Mouse (Mus musculus): Measurements from ENCODE around the gene Il11. TPM values are rescaled to one million over a fixed set of nuclear protein-coding genes. Genes with fewer than 3 reads are reported as not detected.
"Not testable (repeated sequence)": the region's sequence is repeated elsewhere in the genome, so short reads cannot be mapped to it uniquely, and the experiment has no call there.

Gene Il11
- not detected in 2 replicates for polyA plus RNA-seq (2014; fragmentation: Nextera tagmentation; extraction: Ambion mirVana)

DNA sequence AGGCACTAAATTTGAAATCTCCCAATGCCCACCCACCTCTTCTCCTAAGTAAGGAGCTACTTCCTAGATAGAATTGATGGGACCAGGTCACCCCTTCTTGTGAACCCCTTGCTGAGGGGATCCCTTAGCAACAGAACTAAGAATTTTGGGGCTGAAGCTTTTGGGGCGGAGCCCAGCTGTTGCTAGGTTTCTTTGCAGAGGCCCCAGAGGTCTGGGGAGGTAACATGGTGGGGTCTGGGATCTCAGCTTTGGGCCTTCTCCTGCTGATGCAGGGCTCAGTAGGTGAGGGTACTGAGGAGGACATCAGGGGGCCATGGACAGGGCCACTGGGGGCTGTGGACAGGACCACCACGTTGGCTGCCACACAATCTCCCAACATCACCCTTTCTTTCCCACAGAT lies at the start of gene Il11, which contains the start of gene Tmem190:
Gene Il11 (minus strand): TSS at position 101 of the 400 bp plus-strand sequence.
Gene Tmem190 (plus strand): TSS at position 179 of the 400 bp plus-strand sequence.
- H3K36me3 ChIP-seq (ENCODE audit: control insufficient read depth, insufficient read depth, low read length): no peaks in the 10 kb centered on the region
- no peaks in the 10 kb centered on the region for H3K9me3 ChIP-seq (ENCODE audit: control insufficient read depth, low read length)
- peaks cover 11% of the 10 kb centered on the region for H3K27me3 ChIP-seq (ENCODE audit: control insufficient read depth, insufficient read depth, low read length)
- H3K27ac ChIP-seq (replicated peaks; ENCODE audit: low read depth, low read length): no peak within 1 kb of the TSS
- H3K4me1 ChIP-seq (ENCODE audit: control insufficient read depth, insufficient read depth, low read length): peaks cover 7% of the 10 kb centered on the region; the same call in 1 of the 2 replicates
- WGBS: 74% methylated on average over 2 of the region's 2 CpGs
- no peak within 1 kb of the TSS for H3K4me2 ChIP-seq (ENCODE audit: low read depth, severe bottlenecking)
- ATAC-seq (ENCODE audit: insufficient number of reproducible peaks, low FRiP score, low TSS enrichment, low read depth) (no peak), DNase-seq (ENCODE audit: low spot score) (no peak)
- H3K9ac ChIP-seq (ENCODE audit: low read length): no peak within 1 kb of the TSS
- H3K4me3 ChIP-seq (ENCODE audit: low read depth, low read length): no peak within 1 kb of the TSS

DNA sequence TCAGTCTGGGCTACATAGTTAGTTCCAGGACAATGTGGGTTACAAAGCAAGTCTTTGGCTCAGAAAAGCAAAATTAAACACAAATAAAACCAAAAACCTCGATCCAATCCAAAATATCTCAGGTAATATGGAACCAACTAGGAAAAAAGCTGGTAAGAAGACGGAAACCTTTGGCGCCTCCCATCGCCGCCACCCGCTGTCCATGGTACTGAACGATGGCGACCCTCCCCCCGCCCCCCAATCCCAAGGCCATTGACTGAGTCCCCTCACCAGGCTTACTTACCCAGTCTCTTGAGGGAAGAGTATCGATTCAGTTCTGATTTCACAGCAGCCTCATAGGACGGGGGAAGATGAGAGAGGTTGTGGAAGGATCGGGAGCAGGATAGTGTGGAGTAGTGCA lies 47.8 kb upstream of the Il11 start:
- 5% methylated on average over 12 of the region's 12 CpGs for WGBS
- Histone ChIP-seq H3K36me3 (ENCODE audit: control insufficient read depth, insufficient read depth, low read length) (no peaks in the 10 kb centered on the region), H3K4me2 (ENCODE audit: low read depth, severe bottlenecking) (no peak overlapping the region), H3K4me1 (ENCODE audit: control insufficient read depth, insufficient read depth, low read length) (no peaks in the 10 kb centered on the region), H3K4me3 (ENCODE audit: low read depth, low read length) (no peak overlapping the region), H3K27ac (replicated peaks; ENCODE audit: low read depth, low read length) (no peak overlapping the region), H3K9ac (ENCODE audit: low read length) (no peak overlapping the region), H3K27me3 (ENCODE audit: control insufficient read depth, insufficient read depth, low read length) (peaks cover 20% of the 10 kb centered on the region), H3K9me3 (ENCODE audit: control insufficient read depth, low read length) (no peaks in the 10 kb centered on the region)
- DNase-seq (ENCODE audit: low spot score) (peak; percentile 68), ATAC-seq (ENCODE audit: insufficient number of reproducible peaks, low FRiP score, low TSS enrichment, low read depth) (no peak)

DNA sequence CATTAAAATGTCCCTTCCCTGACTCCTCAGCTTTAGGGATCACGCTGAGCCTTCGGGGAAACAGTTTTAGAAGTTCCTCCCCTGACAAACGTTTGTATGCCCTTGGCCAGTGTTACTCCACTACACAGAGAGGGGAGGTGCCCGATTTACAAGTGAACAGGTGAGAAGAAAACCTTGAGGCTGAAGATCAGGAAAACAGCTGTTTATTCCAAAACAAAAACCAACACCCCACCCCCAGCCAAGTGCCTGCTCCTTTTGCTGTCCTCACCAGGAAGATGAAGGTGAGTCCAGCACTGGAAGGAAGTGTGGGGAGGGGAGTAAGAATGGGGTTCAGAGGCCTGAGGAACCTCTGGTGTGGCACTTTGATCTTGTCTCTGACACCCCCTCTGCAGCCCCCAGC lies 42.7 kb upstream of the Il11 start:
- Histone ChIP-seq H3K36me3 (ENCODE audit: control insufficient read depth, insufficient read depth, low read length) (no peaks in the 10 kb centered on the region), H3K27ac (replicated peaks; ENCODE audit: low read depth, low read length) (no peak overlapping the region), H3K9me3 (ENCODE audit: control insufficient read depth, low read length) (no peaks in the 10 kb centered on the region), H3K9ac (ENCODE audit: low read length) (no peak overlapping the region), H3K4me2 (ENCODE audit: low read depth, severe bottlenecking) (no peak overlapping the region), H3K4me3 (ENCODE audit: low read depth, low read length) (no peak overlapping the region), H3K27me3 (ENCODE audit: control insufficient read depth, insufficient read depth, low read length) (no peaks in the 10 kb centered on the region), H3K4me1 (ENCODE audit: control insufficient read depth, insufficient read depth, low read length) (no peaks in the 10 kb centered on the region)
- 48% methylated on average over 4 of the region's 4 CpGs for WGBS
- DNase-seq (ENCODE audit: low spot score) (no peak), ATAC-seq (ENCODE audit: insufficient number of reproducible peaks, low FRiP score, low TSS enrichment, low read depth) (no peak)

DNA sequence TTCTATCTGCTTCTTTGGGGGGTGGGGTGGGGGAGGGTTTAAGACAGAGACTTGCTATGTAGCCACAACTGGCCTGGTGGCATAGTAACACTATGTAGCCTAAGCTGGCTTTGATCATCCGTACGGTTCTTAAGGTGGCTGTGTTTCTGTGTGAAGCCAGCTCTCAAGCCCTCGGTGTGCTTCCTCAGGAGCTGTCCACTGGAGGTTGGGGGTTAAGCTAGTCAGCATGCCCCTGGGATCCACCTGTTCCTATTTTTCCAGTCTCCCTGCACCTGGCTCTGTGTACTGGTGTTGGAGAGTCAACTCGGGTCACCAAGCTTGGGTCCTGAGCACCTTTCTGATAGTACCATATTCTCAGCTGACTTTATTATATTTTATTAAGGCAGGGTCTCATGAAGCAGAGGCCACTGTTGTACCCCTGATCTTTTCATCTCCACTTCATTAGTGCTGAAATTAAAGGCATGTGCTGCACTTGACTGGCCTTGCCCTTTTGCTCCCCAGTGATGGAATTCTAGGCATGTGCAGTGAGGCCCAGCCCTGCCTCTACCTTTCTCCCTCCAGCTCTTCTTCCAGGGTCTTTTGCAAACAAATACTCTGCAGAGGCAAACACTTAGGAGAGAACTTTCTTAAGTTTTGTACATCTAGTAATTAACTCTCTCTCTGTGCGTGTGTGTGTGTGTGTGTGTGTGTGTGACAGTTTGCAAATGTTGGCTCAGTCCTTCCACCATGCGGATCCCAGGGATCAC lies 39.7 kb upstream of the Il11 start:
- Histone ChIP-seq H3K9ac (ENCODE audit: low read length) (no peak overlapping the region), H3K27me3 (ENCODE audit: control insufficient read depth, insufficient read depth, low read length) (no peaks in the 10 kb centered on the region), H3K27ac (replicated peaks; ENCODE audit: low read depth, low read length) (no peak overlapping the region), H3K36me3 (ENCODE audit: control insufficient read depth, insufficient read depth, low read length) (no peaks in the 10 kb centered on the region), H3K4me2 (ENCODE audit: low read depth, severe bottlenecking) (no peak overlapping the region), H3K4me3 (ENCODE audit: low read depth, low read length) (no peak overlapping the region), H3K4me1 (ENCODE audit: control insufficient read depth, insufficient read depth, low read length) (no peaks in the 10 kb centered on the region), H3K9me3 (ENCODE audit: control insufficient read depth, low read length) (no peaks in the 10 kb centered on the region)
- DNase-seq (ENCODE audit: low spot score) (no peak), ATAC-seq (ENCODE audit: insufficient number of reproducible peaks, low FRiP score, low TSS enrichment, low read depth) (no peak)
- WGBS: 60% methylated on average over 6 of the region's 6 CpGs

DNA sequence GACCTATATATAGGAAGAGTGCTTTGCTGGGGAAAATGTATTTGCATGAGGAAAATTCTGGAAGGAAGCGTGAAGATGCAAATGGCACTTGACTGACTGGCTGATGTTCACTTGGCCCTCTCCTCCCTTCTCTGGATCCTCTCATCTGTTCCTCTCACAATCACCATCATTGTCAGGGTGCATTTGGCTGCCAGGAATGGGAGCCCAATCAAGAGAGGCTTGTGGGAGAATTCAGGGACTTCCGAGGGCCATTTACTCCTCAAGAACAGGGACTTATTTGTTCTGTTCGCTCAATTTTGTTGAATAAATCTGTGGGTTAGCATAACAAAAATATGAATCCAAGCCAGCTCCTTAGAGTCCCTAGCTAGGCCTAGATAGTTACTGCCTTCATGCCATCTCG lies 39.0 kb upstream of the Il11 start:
- DNase-seq (ENCODE audit: low spot score) (no peak), ATAC-seq (ENCODE audit: insufficient number of reproducible peaks, low FRiP score, low TSS enrichment, low read depth) (no peak)
- Histone ChIP-seq H3K27me3 (ENCODE audit: control insufficient read depth, insufficient read depth, low read length) (no peaks in the 10 kb centered on the region), H3K4me3 (ENCODE audit: low read depth, low read length) (no peak overlapping the region), H3K36me3 (ENCODE audit: control insufficient read depth, insufficient read depth, low read length) (no peaks in the 10 kb centered on the region), H3K9me3 (ENCODE audit: control insufficient read depth, low read length) (no peaks in the 10 kb centered on the region), H3K9ac (ENCODE audit: low read length) (no peak overlapping the region), H3K4me1 (ENCODE audit: control insufficient read depth, insufficient read depth, low read length) (no peaks in the 10 kb centered on the region), H3K4me2 (ENCODE audit: low read depth, severe bottlenecking) (no peak overlapping the region), H3K27ac (replicated peaks; ENCODE audit: low read depth, low read length) (no peak overlapping the region)
- 88% methylated on average over 4 of the region's 4 CpGs for WGBS

GRCm38 (mm10) chr7:4820925-4821324 lies 38.3 kb upstream of the Il11 start:
- not testable (repeated sequence) for H3K4me2 ChIP-seq (ENCODE audit: low read depth, severe bottlenecking); ATAC-seq (ENCODE audit: insufficient number of reproducible peaks, low FRiP score, low TSS enrichment, low read depth); H3K9me3 ChIP-seq (ENCODE audit: control insufficient read depth, low read length); H3K9ac ChIP-seq (ENCODE audit: low read length); H3K4me3 ChIP-seq (ENCODE audit: low read depth, low read length); H3K36me3 ChIP-seq (ENCODE audit: control insufficient read depth, insufficient read depth, low read length); H3K27ac ChIP-seq (replicated peaks; ENCODE audit: low read depth, low read length); DNase-seq (ENCODE audit: low spot score); H3K4me1 ChIP-seq (ENCODE audit: control insufficient read depth, insufficient read depth, low read length); H3K27me3 ChIP-seq (ENCODE audit: control insufficient read depth, insufficient read depth, low read length)
- 83% methylated on average over 7 of the region's 7 CpGs for WGBS

GRCm38 (mm10) chr7:4816559-4816958 lies 33.9 kb upstream of the Il11 start:
- no peaks in the 10 kb centered on the region for H3K9me3 ChIP-seq (ENCODE audit: control insufficient read depth, low read length)
- no peak overlapping the region for H3K4me2 ChIP-seq (ENCODE audit: low read depth, severe bottlenecking)
- H3K27me3 ChIP-seq (ENCODE audit: control insufficient read depth, insufficient read depth, low read length): no peaks in the 10 kb centered on the region
- H3K36me3 ChIP-seq (ENCODE audit: control insufficient read depth, insufficient read depth, low read length): no peaks in the 10 kb centered on the region
- no peaks in the 10 kb centered on the region for H3K4me1 ChIP-seq (ENCODE audit: control insufficient read depth, insufficient read depth, low read length)
- H3K9ac ChIP-seq (ENCODE audit: low read length): no peak overlapping the region
- no peak overlapping the region for H3K4me3 ChIP-seq (ENCODE audit: low read depth, low read length)
- DNase-seq (ENCODE audit: low spot score) (no peak), ATAC-seq (ENCODE audit: insufficient number of reproducible peaks, low FRiP score, low TSS enrichment, low read depth) (no peak)
- H3K27ac ChIP-seq (replicated peaks; ENCODE audit: low read depth, low read length): no peak overlapping the region

- peak overlapping the region; percentile 55 for H3K4me2 ChIP-seq (ENCODE audit: low read depth, severe bottlenecking)
- ATAC-seq (ENCODE audit: insufficient number of reproducible peaks, low FRiP score, low TSS enrichment, low read depth): no peak
- WGBS: 30% methylated on average over 8 of the region's 8 CpGs
Observed at GRCm38 (mm10) chr7:4813105-4813791, 30.6 kb upstream of the Il11 start.

More at GRCm38 (mm10) chr7:4813105-4813791, 30.6 kb upstream of the Il11 start:
- Histone ChIP-seq H3K4me3 (ENCODE audit: low read depth, low read length) (peak overlapping the region; percentile 93), H3K36me3 (ENCODE audit: control insufficient read depth, insufficient read depth, low read length) (peaks cover 14% of the 10 kb centered on the region), H3K27me3 (ENCODE audit: control insufficient read depth, insufficient read depth, low read length) (no peaks in the 10 kb centered on the region), H3K4me1 (ENCODE audit: control insufficient read depth, insufficient read depth, low read length) (peaks cover 16% of the 10 kb centered on the region), H3K9me3 (ENCODE audit: control insufficient read depth, low read length) (no peaks in the 10 kb centered on the region), H3K9ac (ENCODE audit: low read length) (peak overlapping the region; percentile 43; the same call in 1 of the 2 replicates), H3K27ac (replicated peaks; ENCODE audit: low read depth, low read length) (peak overlapping the region; percentile 62)
- no peak for DNase-seq (ENCODE audit: low spot score)
